Mouse (Mus musculus) lung, embryonic 15.5 days (tissue): ENCODE data around the gene Gtf2ird2. TPM values are rescaled to one million over a fixed set of nuclear protein-coding genes. Genes with fewer than 3 reads are reported as not detected.

Experiments used
- ATAC-seq: fragments of 200-750 bp; cut with Nextera tagmentation; 2 replicates; pipeline ENCODE4 v1.8.0; 2017; ENCODE audit warnings: moderate number of reproducible peaks, borderline replicate concordance; ENCODE audit not compliant: low FRiP score, low TSS enrichment; ENCODE audit errors: extremely low read depth
- H3K27ac ChIP-seq: fragments of 300-500 bp; sonication (generic); 2 replicates; pipeline ENCODE4 v1.5.1; 2015; ENCODE audit warnings: moderate library complexity, mild to moderate bottlenecking, inconsistent platforms
- H3K27me3 ChIP-seq: fragments of 300-500 bp; sonication (generic); 2 replicates; pipeline ENCODE4 v1.6.1; 2015; ENCODE audit warnings: inconsistent platforms
- H3K36me3 ChIP-seq: fragments of 300-500 bp; sonication (generic); 2 replicates; pipeline ENCODE4 v1.6.1; 2015; ENCODE audit warnings: inconsistent platforms
- H3K4me1 ChIP-seq: fragments of 300-500 bp; sonication (generic); 2 replicates; pipeline ENCODE4 v1.6.1; 2015; ENCODE audit warnings: inconsistent platforms
- H3K4me2 ChIP-seq: fragments of 300-500 bp; sonication (generic); 2 replicates; pipeline ENCODE4 v1.6.1; 2015; ENCODE audit warnings: inconsistent platforms, mild to moderate bottlenecking, moderate library complexity
- H3K4me3 ChIP-seq: fragments of 300-500 bp; sonication (generic); 2 replicates; pipeline ENCODE4 v1.5.1; 2015; ENCODE audit warnings: mild to moderate bottlenecking, inconsistent platforms
- H3K9ac ChIP-seq: fragments of 300-500 bp; sonication (generic); 2 replicates; pipeline ENCODE4 v1.6.1; 2015; ENCODE audit warnings: inconsistent platforms
- H3K9me3 ChIP-seq: fragments of 300-500 bp; sonication (generic); 2 replicates; pipeline ENCODE4 v1.6.1; 2016; ENCODE audit warnings: inconsistent platforms
- WGBS: fragments of 180-500 bp; shearing (Covaris S2); methylation state at CpG from one replicate; pipeline ENCODE4 v1.1.7; 2015; 5-methylcytosine and 5-hydroxymethylcytosine counted together
- polyA plus RNA-seq: library from polyadenylated mRNA; unstranded; fragments of >200 nt; fragmentation: Nextera tagmentation; extraction: Ambion mirVana; gene quantifications from 2 replicates; pipeline ENCODE4 v1.2.1, GENCODE M21; 2015

Gene Gtf2ird2
- polyA plus RNA-seq, 1 experiment from 2014 or later = 10.1 TPM

GRCm38 (mm10) chr5:134237508-134237907 lies 53.7 kb downstream of the Gtf2ird2 start:
- H3K4me2 ChIP-seq = no peak overlapping the region
- H3K9ac ChIP-seq = no peak overlapping the region
- no peaks in the 10 kb centered on the region for H3K9me3 ChIP-seq
- H3K27me3 ChIP-seq = no peaks in the 10 kb centered on the region
- peaks cover 40% of the 10 kb centered on the region for H3K4me1 ChIP-seq
- 88% methylated on average over 11 of the region's 11 CpGs for WGBS
- H3K4me3 ChIP-seq = no peak overlapping the region
- H3K36me3 ChIP-seq = peaks cover 69% of the 10 kb centered on the region
- H3K27ac ChIP-seq = no peak overlapping the region
- no peak for ATAC-seq

GRCm38 (mm10) chr5:134237936-134238760 lies 54.3 kb downstream of the Gtf2ird2 start:
- Histone ChIP-seq H3K36me3 (peaks cover 76% of the 10 kb centered on the region), H3K27ac (no peak overlapping the region), H3K9ac (no peak overlapping the region), H3K4me1 (peaks cover 34% of the 10 kb centered on the region), H3K27me3 (no peaks in the 10 kb centered on the region), H3K4me3 (no peak overlapping the region), H3K9me3 (no peaks in the 10 kb centered on the region), H3K4me2 (no peak overlapping the region)
- WGBS = 87% methylated on average over 28 of the region's 28 CpGs
- no peak for ATAC-seq

DNA sequence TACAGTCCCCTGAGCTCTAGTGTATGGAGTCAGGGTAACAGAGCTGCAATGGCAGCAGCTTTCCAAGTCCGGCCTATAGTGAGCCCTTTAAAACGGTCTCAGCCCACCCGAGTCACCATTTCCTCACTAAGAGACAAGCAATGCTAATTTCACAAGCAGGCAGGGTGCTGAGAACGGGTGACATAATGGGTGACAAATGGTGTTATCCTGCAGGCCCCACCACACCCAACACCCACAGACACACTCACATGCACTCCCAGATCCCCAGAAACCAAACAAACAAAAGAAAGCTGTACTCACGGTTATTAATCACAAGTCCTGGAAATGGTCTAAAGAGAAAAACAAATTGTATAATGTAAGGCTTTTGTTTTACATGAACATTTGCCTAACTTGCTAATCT lies 58.0 kb downstream of the Gtf2ird2 start:
- H3K4me2 ChIP-seq = no peak overlapping the region
- H3K27me3 ChIP-seq = no peaks in the 10 kb centered on the region
- peaks cover 100% of the 10 kb centered on the region for H3K36me3 ChIP-seq
- no peaks in the 10 kb centered on the region for H3K9me3 ChIP-seq
- H3K9ac ChIP-seq = no peak overlapping the region
- H3K4me1 ChIP-seq = 0 out of 2 replicates have a peak, but pooled peaks cover under 1% of the 10 kb centered on the region
- no peak overlapping the region for H3K4me3 ChIP-seq
- 73% methylated on average over 5 of the region's 5 CpGs for WGBS
- H3K27ac ChIP-seq = no peak overlapping the region
- no peak for ATAC-seq

- 82% methylated on average over 26 of the region's 26 CpGs for WGBS
- Histone ChIP-seq H3K9me3 (no peaks in the 10 kb centered on the region), H3K4me1 (no peaks in the 10 kb centered on the region), H3K27ac (no peak overlapping the region), H3K27me3 (no peaks in the 10 kb centered on the region), H3K4me3 (no peak overlapping the region), H3K4me2 (no peak overlapping the region), H3K36me3 (peaks cover 100% of the 10 kb centered on the region), H3K9ac (no peak overlapping the region)
- no peak for ATAC-seq
Observed at GRCm38 (mm10) chr5:134243661-134244436, 60.0 kb downstream of the Gtf2ird2 start.

DNA sequence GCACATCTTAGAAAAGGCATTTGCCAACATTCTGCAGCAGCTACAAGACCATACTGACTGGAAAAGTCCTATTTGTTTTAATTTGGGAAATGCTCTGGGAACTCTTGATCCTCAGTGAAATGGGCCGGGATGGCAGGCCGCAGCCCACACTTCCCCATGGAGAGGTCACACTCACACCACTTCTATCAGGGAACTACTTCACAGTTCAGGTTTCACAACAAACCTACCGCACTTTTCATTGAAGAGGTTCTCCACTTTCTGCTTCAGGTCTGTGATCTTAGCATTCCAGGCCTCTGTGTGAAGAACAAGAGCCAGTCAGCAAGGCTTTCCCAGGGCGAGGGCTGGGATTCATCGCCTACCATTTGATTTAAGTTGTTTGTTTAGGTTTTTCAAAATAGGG lies 61.1 kb downstream of the Gtf2ird2 start:
- Histone ChIP-seq H3K9me3 (no peaks in the 10 kb centered on the region), H3K27me3 (no peaks in the 10 kb centered on the region), H3K36me3 (peaks cover 100% of the 10 kb centered on the region), H3K27ac (no peak overlapping the region), H3K9ac (no peak overlapping the region), H3K4me1 (no peaks in the 10 kb centered on the region), H3K4me3 (no peak overlapping the region), H3K4me2 (no peak overlapping the region)
- no peak for ATAC-seq
- WGBS = 79% methylated on average over 5 of the region's 5 CpGs

DNA sequence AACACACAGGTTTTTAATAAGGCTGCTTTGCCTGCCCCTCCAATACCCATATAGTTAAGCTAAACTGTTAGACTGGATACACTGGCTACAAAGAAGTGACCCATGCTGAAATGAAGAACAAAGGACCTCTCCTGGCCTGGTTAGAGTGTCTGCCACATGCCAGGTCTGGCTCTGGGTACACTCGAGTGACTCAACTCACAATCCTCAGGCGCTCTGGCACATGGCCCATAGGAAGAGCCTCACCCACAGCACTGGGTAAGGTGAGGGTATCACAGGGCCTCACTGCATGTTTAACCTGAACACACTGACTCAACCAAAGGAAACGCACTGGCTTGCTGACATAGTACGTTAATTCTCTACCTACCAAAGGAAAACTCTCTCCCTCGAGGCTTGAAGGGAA lies 62.3 kb downstream of the Gtf2ird2 start:
- Histone ChIP-seq H3K9ac (no peak overlapping the region), H3K4me3 (no peak overlapping the region), H3K4me1 (no peaks in the 10 kb centered on the region), H3K36me3 (peaks cover 98% of the 10 kb centered on the region), H3K4me2 (no peak overlapping the region), H3K27ac (no peak overlapping the region), H3K9me3 (no peaks in the 10 kb centered on the region), H3K27me3 (no peaks in the 10 kb centered on the region)
- ATAC-seq = no peak
- 87% methylated on average over 5 of the region's 5 CpGs for WGBS

DNA sequence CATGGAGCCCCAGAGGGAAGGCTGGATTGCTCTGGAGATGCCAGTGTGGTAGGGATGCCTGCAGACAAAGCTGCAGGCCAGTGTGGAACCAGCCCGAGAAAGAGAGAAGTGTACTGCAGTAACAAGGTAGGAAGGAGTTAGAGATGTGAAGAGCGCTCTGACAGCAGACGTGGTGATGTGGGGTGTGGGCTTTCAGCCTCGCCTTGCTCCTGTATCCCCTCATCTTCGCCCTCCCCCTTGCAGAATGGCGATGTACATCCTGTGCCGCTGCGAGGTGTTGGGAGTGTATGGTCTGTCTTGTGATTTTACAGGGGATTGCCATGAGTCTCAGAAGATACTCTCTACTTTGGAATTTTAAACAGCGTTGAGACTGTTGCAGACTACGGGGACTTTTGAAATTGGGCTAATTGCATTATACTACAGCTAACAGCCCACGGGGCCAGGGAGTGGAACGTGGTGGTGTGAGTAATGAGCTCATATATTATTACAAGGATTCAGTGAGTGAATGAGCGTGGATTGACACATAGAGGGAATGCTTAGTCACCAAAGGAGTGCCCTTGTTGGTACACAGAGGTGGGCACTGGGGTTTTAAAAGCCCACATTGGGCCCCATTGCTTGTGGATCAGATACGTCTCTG lies 64.9 kb downstream of the Gtf2ird2 start:
- Histone ChIP-seq H3K36me3 (peaks cover 98% of the 10 kb centered on the region), H3K9ac (no peak overlapping the region), H3K27me3 (no peaks in the 10 kb centered on the region), H3K9me3 (no peaks in the 10 kb centered on the region), H3K27ac (no peak overlapping the region), H3K4me1 (no peaks in the 10 kb centered on the region), H3K4me2 (no peak overlapping the region), H3K4me3 (no peak overlapping the region)
- no peak for ATAC-seq
- 89% methylated on average over 14 of the region's 14 CpGs for WGBS

DNA sequence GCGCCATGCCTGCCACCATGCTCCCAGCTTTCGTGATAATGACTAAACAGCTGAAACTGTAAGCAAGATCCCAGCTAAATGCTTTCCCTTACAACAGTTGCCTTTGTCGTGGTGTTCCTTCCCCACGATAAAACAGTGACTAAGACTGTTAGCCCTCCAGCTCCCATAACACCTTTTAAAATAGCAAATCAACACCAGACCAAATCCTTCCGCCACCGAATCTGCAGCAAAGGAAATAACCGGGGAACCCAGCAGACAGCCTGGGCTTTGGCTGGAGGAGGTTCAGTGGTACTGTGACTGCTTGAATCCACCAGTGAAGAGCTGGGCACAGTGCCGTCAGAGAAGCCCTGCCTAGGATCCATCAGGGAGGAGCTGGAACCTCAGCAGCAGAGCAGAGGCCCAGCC lies 65.4 kb downstream of the Gtf2ird2 start:
- no peak for ATAC-seq
- H3K4me3 ChIP-seq = no peak overlapping the region
- no peak overlapping the region for H3K9ac ChIP-seq
- H3K36me3 ChIP-seq = peaks cover 97% of the 10 kb centered on the region
- H3K27ac ChIP-seq = no peak overlapping the region
- H3K4me2 ChIP-seq = no peak overlapping the region
- no peaks in the 10 kb centered on the region for H3K27me3 ChIP-seq
- WGBS = 88% methylated on average over 8 of the region's 8 CpGs
- H3K4me1 ChIP-seq = no peaks in the 10 kb centered on the region
- no peaks in the 10 kb centered on the region for H3K9me3 ChIP-seq

DNA sequence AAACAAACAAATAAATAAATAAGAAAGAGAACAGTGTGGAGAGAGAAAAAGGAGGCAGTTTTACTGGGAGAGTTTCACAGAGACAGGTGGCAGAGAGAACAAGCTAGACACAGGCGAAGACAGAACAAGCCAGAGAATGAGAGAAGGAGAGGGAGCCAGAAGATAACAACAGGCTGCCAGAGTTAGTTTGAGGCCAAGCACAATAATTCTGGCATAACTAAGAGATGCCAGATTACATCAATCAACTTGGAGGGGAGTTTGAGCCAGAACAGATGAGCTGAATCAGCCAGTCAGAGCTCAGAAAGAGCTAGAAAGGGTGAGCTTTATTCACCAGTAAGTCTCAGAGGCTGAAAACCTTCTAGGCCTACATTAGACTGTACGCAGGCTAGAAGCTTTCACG lies 66.8 kb downstream of the Gtf2ird2 start:
- no peak for ATAC-seq
- Histone ChIP-seq H3K4me2 (no peak overlapping the region), H3K27me3 (no peaks in the 10 kb centered on the region), H3K36me3 (peaks cover 97% of the 10 kb centered on the region), H3K27ac (no peak overlapping the region), H3K4me3 (no peak overlapping the region), H3K9me3 (no peaks in the 10 kb centered on the region), H3K4me1 (no peaks in the 10 kb centered on the region), H3K9ac (no peak overlapping the region)
- WGBS = 88% methylated on average over 3 of the region's 3 CpGs

DNA sequence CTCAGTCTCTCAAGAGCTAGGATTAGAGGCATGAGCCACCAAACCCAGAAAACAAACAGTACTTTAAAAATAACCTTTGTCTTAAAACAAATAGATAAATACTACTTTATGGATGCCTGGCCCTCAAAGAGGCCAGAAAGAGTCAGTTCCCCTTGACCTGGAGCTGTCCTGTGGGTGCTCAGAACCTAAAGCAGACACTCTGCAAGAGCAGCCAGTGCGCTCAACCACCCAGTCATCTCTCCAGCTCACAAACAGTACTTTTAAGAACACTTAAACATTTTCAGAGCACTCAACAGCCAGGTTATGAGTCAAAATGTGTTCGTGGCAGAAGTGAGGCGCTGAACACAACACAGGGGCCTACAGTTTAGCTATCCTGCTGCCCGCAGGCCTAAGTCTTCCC lies 67.3 kb downstream of the Gtf2ird2 start:
- Histone ChIP-seq H3K27ac (peak overlapping the region; percentile 39), H3K4me2 (no peak overlapping the region), H3K27me3 (no peaks in the 10 kb centered on the region), H3K4me3 (no peak overlapping the region), H3K9ac (no peak overlapping the region), H3K9me3 (no peaks in the 10 kb centered on the region), H3K36me3 (peaks cover 97% of the 10 kb centered on the region), H3K4me1 (no peaks in the 10 kb centered on the region)
- 89% methylated on average over 4 of the region's 4 CpGs for WGBS
- ATAC-seq = no peak

DNA sequence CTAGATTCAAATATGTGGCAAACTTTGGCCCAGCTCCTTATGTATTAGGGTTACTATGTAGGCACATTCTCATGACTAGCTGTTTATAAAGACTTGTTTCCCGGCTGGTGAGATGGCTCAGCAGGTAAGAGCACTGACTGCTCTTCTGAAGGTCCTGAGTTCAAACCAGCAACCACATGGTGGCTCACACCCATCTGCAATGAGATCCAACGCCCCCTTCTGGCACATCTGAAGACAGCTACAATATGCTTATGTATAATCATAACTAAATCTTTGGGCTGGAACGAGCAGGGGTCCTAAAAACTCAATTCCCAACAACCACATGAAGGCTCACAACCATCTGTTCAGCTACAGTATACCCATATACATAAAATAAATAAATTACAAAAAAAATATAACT lies 70.0 kb downstream of the Gtf2ird2 start:
- no peak for ATAC-seq
- no peak overlapping the region for H3K9ac ChIP-seq
- 75% methylated on average over 3 of the region's 3 CpGs for WGBS

DNA sequence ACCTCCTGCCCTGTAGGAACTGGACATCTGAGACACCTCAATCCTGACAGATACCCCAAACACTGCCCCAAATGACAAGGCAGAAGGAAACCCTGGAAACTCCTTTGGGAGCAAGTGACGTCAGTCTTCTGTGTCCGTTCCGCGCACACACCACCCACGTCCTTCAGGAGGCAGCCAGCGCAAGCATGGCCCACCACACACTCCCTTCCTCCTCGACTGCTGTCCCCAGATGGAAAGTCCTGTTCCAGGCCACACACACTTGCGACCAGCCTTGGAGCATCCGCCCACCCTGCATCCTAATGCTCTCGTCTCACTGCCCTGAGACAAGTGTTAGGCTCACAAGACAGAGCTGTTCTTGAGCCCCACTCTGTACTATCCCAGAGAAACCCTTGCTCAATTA lies 71.5 kb downstream of the Gtf2ird2 start:
- no peak for ATAC-seq
- Histone ChIP-seq H3K9me3 (no peaks in the 10 kb centered on the region), H3K36me3 (peaks cover 94% of the 10 kb centered on the region), H3K4me1 (no peaks in the 10 kb centered on the region), H3K27me3 (no peaks in the 10 kb centered on the region), H3K4me3 (no peak overlapping the region), H3K4me2 (no peak overlapping the region), H3K27ac (no peak overlapping the region), H3K9ac (no peak overlapping the region)
- 84% methylated on average over 10 of the region's 10 CpGs for WGBS

More for the DNA sequence above, 70.0 kb downstream of the Gtf2ird2 start:
- H3K9me3 ChIP-seq = no peaks in the 10 kb centered on the region
- no peaks in the 10 kb centered on the region for H3K27me3 ChIP-seq
- no peak overlapping the region for H3K27ac ChIP-seq
- no peak overlapping the region for H3K4me2 ChIP-seq
- no peaks in the 10 kb centered on the region for H3K4me1 ChIP-seq
- no peak overlapping the region for H3K4me3 ChIP-seq
- peaks cover 93% of the 10 kb centered on the region for H3K36me3 ChIP-seq
